Mouse (Mus musculus) heart, postnatal 0 days (tissue): ENCODE measurements around the gene Tyms. TPM values are rescaled to one million over a fixed set of nuclear protein-coding genes. Genes with fewer than 3 reads are reported as not detected.
A peak's percentile ranks its signal among the peaks of the same experiment; 100 is the strongest.

Experiments
- ATAC-seq: fragments of 200-750 bp; cut with Nextera tagmentation; 2 replicates; pipeline ENCODE4 v1.8.0; 2017; ENCODE audit warnings: low read depth, moderate number of reproducible peaks, moderate library complexity; ENCODE audit not compliant: insufficient read depth
- DNase-seq: peaks from one replicate; pipeline ENCODE4 v3.0.0-alpha.2; 2016; ENCODE audit warnings: low spot score
- H3K27ac ChIP-seq: fragments of 300-500 bp; sonication (generic); 2 replicates; pipeline ENCODE4 v1.5.1; 2014; ENCODE audit warnings: low read depth, mild to moderate bottlenecking
- H3K27me3 ChIP-seq: fragments of 300-500 bp; sonication (generic); 2 replicates; pipeline ENCODE4 v1.6.1; 2014; ENCODE audit warnings: low read length, mixed read lengths; ENCODE audit not compliant: control insufficient read depth, insufficient read depth
- H3K36me3 ChIP-seq: fragments of 300-500 bp; sonication (generic); replicated peaks from 2 replicates; pipeline ENCODE4 v1.6.1; 2014; ENCODE audit warnings: low read length, mixed read lengths; ENCODE audit not compliant: control insufficient read depth, insufficient read depth
- H3K4me1 ChIP-seq: fragments of 300-500 bp; sonication (generic); 2 replicates; pipeline ENCODE4 v1.6.1; 2014; ENCODE audit warnings: antibody characterized with exemption; ENCODE audit not compliant: control insufficient read depth, insufficient read depth
- H3K4me2 ChIP-seq: fragments of 300-500 bp; sonication (generic); 2 replicates; pipeline ENCODE4 v1.6.1; 2014; ENCODE audit warnings: low read depth, mild to moderate bottlenecking, low read length, moderate library complexity
- H3K4me3 ChIP-seq: fragments of 300-500 bp; sonication (generic); 2 replicates; pipeline ENCODE4 v1.5.1; 2014; ENCODE audit warnings: low read depth, low read length
- H3K9ac ChIP-seq: fragments of 300-500 bp; sonication (generic); replicated peaks from 2 replicates; pipeline ENCODE4 v1.6.1; 2014; ENCODE audit warnings: low read depth, low read length, mixed read lengths
- H3K9me3 ChIP-seq: fragments of 300-500 bp; sonication (generic); replicated peaks from 2 replicates; pipeline ENCODE4 v1.6.1; 2016; ENCODE audit warnings: low read length; ENCODE audit not compliant: control insufficient read depth
- CTCF ChIP-seq: IDR thresholded peaks from 2 replicates; pipeline ENCODE4 v1.5.1; 2016; ENCODE audit warnings: antibody characterized with exemption, control low read depth, low read depth
- EP300 ChIP-seq: IDR thresholded peaks from 2 replicates; pipeline ENCODE4 v1.6.1; 2016; ENCODE audit warnings: antibody characterized with exemption, low read depth
- WGBS: fragments of 180-500 bp; shearing (Covaris S2); extraction: QIAGEN DNeasy Blood & Tissue Kit; methylation state at CpG from one replicate; pipeline ENCODE4 v1.1.7; 2014; 5-methylcytosine and 5-hydroxymethylcytosine counted together
- polyA plus RNA-seq: library from polyadenylated mRNA; unstranded; fragments of >200 nt; fragmentation: Nextera tagmentation; extraction: Ambion mirVana; gene quantifications from 2 replicates; pipeline ENCODE4 v1.2.1, GENCODE M21; 2015
- total RNA-seq: library from RNA; depleted of rRNA; stranded (reverse); fragments of >200 nt; gene quantifications from 2 replicates; pipeline ENCODE4 v1.2.3, GENCODE M21; 2014; ENCODE audit warnings: low replicate concordance; rRNA removed

Tyms gene
- 14.7 and 27.6 TPM in 2 replicates for total RNA-seq
- 48.1 and 50.0 TPM in 2 replicates for polyA plus RNA-seq

DNA sequence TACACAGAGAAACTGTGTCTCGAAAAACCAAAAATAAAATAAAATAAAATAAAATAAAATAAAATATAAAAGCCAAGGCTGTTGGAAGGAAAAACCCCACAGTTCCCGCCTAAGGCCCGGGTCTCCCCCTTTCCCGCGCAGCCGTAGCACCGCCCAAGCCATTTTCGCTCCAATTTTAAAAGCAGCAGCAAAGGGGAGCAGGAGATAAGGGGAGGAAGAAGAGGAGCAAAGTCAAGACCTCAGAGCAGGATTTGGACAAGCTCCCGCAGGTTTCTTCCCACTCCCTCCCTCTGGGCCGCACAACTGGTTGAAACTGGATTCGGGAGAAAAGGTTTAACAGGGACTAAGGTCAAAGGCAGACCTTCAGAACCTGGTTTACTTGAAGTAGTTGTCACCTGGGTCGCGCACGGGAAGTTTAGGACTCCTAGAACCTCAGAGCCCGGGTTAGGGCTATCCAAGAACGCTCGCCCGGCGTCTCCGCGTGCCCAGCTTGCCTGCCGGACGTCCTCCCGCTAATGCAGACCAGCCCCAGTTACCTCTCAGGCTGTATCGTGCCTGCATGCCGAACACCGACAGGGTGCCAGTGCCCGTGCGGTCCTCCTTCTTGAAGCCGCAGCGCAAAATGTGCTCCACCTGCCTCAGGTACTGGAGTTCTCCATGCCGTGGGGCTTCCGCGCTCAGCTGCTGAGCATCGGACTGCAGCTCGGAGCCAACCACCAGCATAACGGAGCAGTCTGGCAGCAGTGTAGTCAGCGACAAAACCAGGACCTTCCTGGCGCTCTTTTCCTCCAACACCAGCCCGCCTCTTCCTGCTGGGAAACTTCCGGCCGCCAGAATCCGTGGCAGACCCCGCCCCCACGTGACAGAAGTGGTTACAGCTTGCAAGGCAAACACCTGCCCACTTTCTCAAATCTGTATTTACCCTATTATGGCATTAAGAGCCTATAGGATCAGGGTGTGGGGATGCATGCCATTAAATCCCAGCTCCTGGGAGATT, at the start of gene Tyms:
TSS of gene Tyms (minus strand) at position 793 of the 997 bp plus-strand sequence.
- Histone ChIP-seq H3K27ac (peak within 1 kb of the TSS; percentile 74), H3K27me3 (no peaks in the 10 kb centered on the region), H3K9ac (peak within 1 kb of the TSS; percentile 67), H3K36me3 (peaks cover 18% of the 10 kb centered on the region; the same call in 1 of the 2 replicates), H3K9me3 (no peaks in the 10 kb centered on the region), H3K4me2 (peak within 1 kb of the TSS; percentile 95), H3K4me1 (0 out of 2 replicates have a peak, but pooled peaks cover 12% of the 10 kb centered on the region), H3K4me3 (peak within 1 kb of the TSS; percentile 71)
- under 1% methylated on average over 45 of the region's 45 CpGs for WGBS
- ATAC-seq (peak; percentile 93), DNase-seq (peak; percentile 76)
- TF ChIP-seq CTCF, result no peak
- no peak for TF ChIP-seq EP300

DNA sequence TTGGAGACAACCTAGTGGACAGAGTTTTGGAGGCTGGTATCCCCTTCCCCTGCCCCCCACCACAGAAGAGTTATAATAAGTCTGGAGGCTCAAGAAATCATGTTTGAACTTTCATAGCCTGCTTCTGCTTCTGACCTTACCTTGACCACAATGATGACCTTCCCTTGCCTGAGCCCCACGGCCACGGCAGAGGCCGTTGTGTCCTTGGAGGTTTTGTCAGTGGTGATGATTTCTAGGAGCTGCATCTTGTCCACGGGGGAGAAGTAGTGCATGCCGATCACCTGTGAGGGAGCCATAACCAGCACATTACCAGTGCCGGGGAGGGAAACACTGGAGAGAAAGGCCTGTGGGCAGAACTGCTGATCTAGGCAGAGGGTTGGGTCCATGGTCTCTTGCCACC, 49.1 kb upstream of the Tyms start:
- H3K4me3 ChIP-seq, result no peak overlapping the region
- no peak for ATAC-seq
- H3K27ac ChIP-seq, result no peak overlapping the region
- TF ChIP-seq EP300 (no peak), CTCF (no peak)
- DNase-seq, result no peak
- 73% methylated on average over 6 of the region's 6 CpGs for WGBS
- H3K27me3 ChIP-seq, result no peaks in the 10 kb centered on the region
- no peak overlapping the region for H3K4me2 ChIP-seq
- H3K4me1 ChIP-seq, result no peaks in the 10 kb centered on the region
- H3K9ac ChIP-seq, result no peak overlapping the region
- no peaks in the 10 kb centered on the region for H3K9me3 ChIP-seq
- H3K36me3 ChIP-seq, result peaks cover 99% of the 10 kb centered on the region

DNA sequence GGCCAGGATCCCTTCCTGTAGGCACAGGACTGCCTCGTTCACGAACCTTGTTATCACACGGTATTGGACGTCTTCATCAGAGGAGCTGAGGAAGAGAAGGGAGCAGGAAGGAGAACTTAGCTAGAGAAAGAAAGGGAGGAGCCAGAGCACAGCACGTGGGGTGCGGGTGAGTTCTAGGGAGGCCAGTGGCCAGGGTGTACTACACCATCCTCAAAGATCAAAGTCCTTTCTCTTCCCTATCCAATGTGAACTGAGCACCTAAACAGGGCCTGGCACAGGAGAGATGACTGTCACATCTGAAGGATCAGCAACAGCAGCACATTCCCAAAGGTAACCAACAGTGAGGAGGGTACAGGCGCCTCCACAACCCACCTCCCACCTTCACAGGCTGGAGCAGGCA, 46.7 kb upstream of the Tyms start:
- Histone ChIP-seq H3K4me1 (no peaks in the 10 kb centered on the region), H3K27me3 (0 out of 2 replicates have a peak, but pooled peaks cover 3% of the 10 kb centered on the region), H3K9me3 (no peaks in the 10 kb centered on the region), H3K9ac (no peak overlapping the region), H3K27ac (no peak overlapping the region), H3K4me3 (no peak overlapping the region), H3K36me3 (peaks cover 84% of the 10 kb centered on the region), H3K4me2 (no peak overlapping the region)
- ATAC-seq (no peak), DNase-seq (no peak)
- WGBS, result 83% methylated on average over 7 of the region's 7 CpGs
- TF ChIP-seq EP300, result no peak
- no peak for TF ChIP-seq CTCF

DNA sequence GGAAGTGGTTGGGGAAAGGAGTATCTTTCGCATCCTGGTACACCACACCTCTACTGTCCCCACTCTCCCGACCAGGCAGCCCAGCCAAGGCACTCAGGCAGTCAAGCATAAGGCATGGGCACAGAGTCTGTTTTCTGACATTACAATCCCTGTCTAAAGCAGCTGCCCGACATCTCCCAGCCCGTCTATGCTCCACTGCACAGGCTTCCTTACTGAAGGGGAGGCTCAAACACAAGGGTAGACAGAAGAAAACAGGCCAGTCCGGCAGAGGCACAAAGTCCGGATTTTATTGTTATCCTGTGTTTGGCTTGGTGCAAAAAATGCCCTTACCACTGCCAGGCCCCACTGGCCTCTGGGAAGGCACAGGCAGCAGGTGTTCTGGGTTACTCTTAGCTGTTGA, 45.7 kb upstream of the Tyms start:
- Histone ChIP-seq H3K36me3 (peaks cover 74% of the 10 kb centered on the region), H3K9ac (no peak overlapping the region)
- 91% methylated on average over 6 of the region's 6 CpGs for WGBS

DNA sequence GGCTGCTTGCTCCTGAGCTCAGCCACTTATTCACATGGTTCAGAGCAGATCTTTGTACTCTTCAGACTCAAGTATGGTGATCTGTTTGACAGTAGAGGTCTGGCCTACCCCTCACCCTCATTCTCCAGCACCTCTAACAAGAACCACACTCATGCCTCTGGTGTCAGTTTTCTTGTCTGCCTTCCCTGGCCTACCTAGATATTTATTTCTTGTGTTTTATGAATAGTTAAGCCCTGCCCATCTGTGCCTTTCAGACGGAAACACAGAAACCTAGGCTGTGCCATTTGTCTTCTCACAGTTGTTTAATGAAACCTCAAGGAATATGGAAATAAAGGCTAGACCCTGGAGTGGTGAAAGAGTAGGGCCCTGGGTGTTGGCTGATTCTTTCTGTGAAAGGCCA, 44.6 kb upstream of the Tyms start:
- TF ChIP-seq EP300 (no peak), CTCF (no peak)
- Histone ChIP-seq H3K27me3 (peaks cover 21% of the 10 kb centered on the region), H3K4me3 (no peak overlapping the region), H3K27ac (no peak overlapping the region), H3K9ac (no peak overlapping the region), H3K36me3 (peaks cover 63% of the 10 kb centered on the region), H3K9me3 (no peaks in the 10 kb centered on the region), H3K4me1 (no peaks in the 10 kb centered on the region; the same call in 1 of the 2 replicates), H3K4me2 (no peak overlapping the region)
- WGBS, result 89% methylated on average over 1 of the region's 1 CpGs
- ATAC-seq (no peak), DNase-seq (no peak)

More for the DNA sequence above, 45.7 kb upstream of the Tyms start:
- Histone ChIP-seq H3K4me2 (no peak overlapping the region), H3K4me3 (no peak overlapping the region), H3K27ac (no peak overlapping the region), H3K4me1 (no peaks in the 10 kb centered on the region), H3K9me3 (no peaks in the 10 kb centered on the region), H3K27me3 (0 out of 2 replicates have a peak, but pooled peaks cover 9% of the 10 kb centered on the region)
- ATAC-seq (no peak), DNase-seq (no peak)
- no peak for TF ChIP-seq EP300
- no peak for TF ChIP-seq CTCF
